Mouse (Mus musculus) lung, postnatal 0 days (tissue): ENCODE measurements around the gene Ppp6r1. TPM values are rescaled to one million over a fixed set of nuclear protein-coding genes. Genes with fewer than 3 reads are reported as not detected.

Experiments
- ATAC-seq: fragments of 200-750 bp; cut with Nextera tagmentation; 2 replicates; pipeline ENCODE4 v1.8.0; 2017; ENCODE audit warnings: moderate library complexity
- DNase-seq: peaks from one replicate; pipeline ENCODE4 v3.0.0-alpha.2; 2016; ENCODE audit warnings: low spot score
- H3K27ac ChIP-seq: fragments of 300-500 bp; sonication (generic); 2 replicates; pipeline ENCODE4 v1.5.1; 2014; ENCODE audit warnings: antibody characterized with exemption, mild to moderate bottlenecking, low read length, mixed read lengths
- H3K27me3 ChIP-seq: fragments of 300-500 bp; sonication (generic); replicated peaks from 2 replicates; pipeline ENCODE4 v1.6.1; 2014; ENCODE audit warnings: low read length, mixed read lengths; ENCODE audit not compliant: insufficient read depth
- H3K36me3 ChIP-seq: fragments of 300-500 bp; sonication (generic); 2 replicates; pipeline ENCODE4 v1.6.1; 2014; ENCODE audit warnings: low read length, mixed read lengths; ENCODE audit not compliant: insufficient read depth
- H3K4me1 ChIP-seq: fragments of 300-500 bp; sonication (generic); 2 replicates; pipeline ENCODE4 v1.6.1; 2014; ENCODE audit warnings: antibody characterized with exemption, low read depth, low read length, mixed read lengths; ENCODE audit not compliant: insufficient read depth
- H3K4me2 ChIP-seq: fragments of 300-500 bp; sonication (generic); replicated peaks from 2 replicates; pipeline ENCODE4 v1.6.1; 2014; ENCODE audit warnings: low read depth, mild to moderate bottlenecking, low read length, moderate library complexity, mixed read lengths
- H3K4me3 ChIP-seq: fragments of 300-500 bp; sonication (generic); 2 replicates; pipeline ENCODE4 v1.5.1; 2014; ENCODE audit warnings: low read depth, low read length
- H3K9ac ChIP-seq: fragments of 300-500 bp; sonication (generic); replicated peaks from 2 replicates; pipeline ENCODE4 v1.6.1; 2014; ENCODE audit warnings: low read depth, mild to moderate bottlenecking
- H3K9me3 ChIP-seq: fragments of 300-500 bp; sonication (generic); 2 replicates; pipeline ENCODE4 v1.6.1; 2016; ENCODE audit warnings: low read length, mixed read lengths
- CTCF ChIP-seq: IDR thresholded peaks from 2 replicates; pipeline ENCODE4 v1.5.1; 2016; ENCODE audit warnings: antibody characterized with exemption, mild to moderate bottlenecking
- EP300 ChIP-seq: IDR thresholded peaks from 2 replicates; pipeline ENCODE4 v1.6.1; 2016; ENCODE audit warnings: antibody characterized with exemption, mild to moderate bottlenecking, control low read depth
- WGBS: fragments of 180-500 bp; shearing (Covaris S2); extraction: QIAGEN DNeasy Blood & Tissue Kit; methylation state at CpG from one replicate; pipeline ENCODE4 v1.1.7; 2014; 5-methylcytosine and 5-hydroxymethylcytosine counted together
- polyA plus RNA-seq: library from polyadenylated mRNA; unstranded; fragments of >200 nt; fragmentation: Nextera tagmentation; extraction: Ambion mirVana; gene quantifications from 2 replicates; pipeline ENCODE4 v1.2.1, GENCODE M21; 2015

Gene Ppp6r1
- polyA plus RNA-seq, 1 experiment from 2014 or later: 6.8 TPM

DNA sequence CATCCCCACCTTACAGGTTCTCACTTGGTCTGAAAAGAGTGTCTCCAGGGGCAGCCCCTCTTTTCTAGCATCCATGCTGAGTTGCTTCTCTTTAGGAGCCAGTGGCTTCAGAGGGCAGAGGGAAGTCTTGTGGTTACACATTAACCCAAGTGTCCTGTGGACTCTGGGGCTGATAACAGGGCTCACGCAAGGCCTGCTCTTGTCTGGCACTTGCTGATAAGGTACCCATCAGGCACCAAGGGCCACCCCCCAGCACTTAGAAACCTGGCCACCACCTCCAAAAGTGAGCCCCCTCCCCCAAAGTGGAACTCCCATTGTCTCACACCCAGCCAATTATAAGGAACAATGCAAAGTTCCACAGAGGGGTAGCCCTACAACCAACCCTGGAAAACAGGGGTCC, 28.6 kb downstream of the Ppp6r1 start:
- Histone ChIP-seq H3K4me1 (no peaks in the 10 kb centered on the region), H3K9me3 (no peaks in the 10 kb centered on the region), H3K4me3 (no peak overlapping the region), H3K4me2 (no peak overlapping the region), H3K27me3 (no peaks in the 10 kb centered on the region), H3K27ac (no peak overlapping the region), H3K9ac (no peak overlapping the region), H3K36me3 (peaks cover 35% of the 10 kb centered on the region)
- ATAC-seq: peak; percentile 22; the same call in 1 of the 2 replicates
- TF ChIP-seq EP300 (no peak), CTCF (no peak)
- 68% methylated on average over 1 of the region's 1 CpGs for WGBS
- no peak for DNase-seq

DNA sequence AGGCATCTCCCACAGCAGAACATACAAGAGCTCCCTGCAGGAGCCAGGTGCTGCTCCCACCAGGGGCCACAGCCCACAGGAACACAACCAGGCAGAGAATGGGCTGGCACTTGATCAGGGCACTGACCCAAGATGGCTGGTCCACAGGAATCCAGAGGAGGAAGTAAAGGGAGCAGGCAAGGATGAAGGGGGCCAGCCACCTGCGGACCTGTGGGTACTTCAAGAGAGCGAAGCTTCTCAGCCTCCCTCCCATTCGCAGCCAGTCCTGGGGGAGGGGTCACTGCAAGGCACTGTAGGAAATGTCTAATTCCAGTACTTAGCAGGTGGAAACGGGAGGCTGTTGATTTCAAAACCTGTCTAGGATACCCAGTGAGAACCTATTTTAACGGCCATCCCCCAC, 29.2 kb downstream of the Ppp6r1 start:
- Histone ChIP-seq H3K27ac (no peak overlapping the region), H3K27me3 (no peaks in the 10 kb centered on the region), H3K4me1 (no peaks in the 10 kb centered on the region), H3K36me3 (peaks cover 30% of the 10 kb centered on the region), H3K4me2 (no peak overlapping the region), H3K9me3 (no peaks in the 10 kb centered on the region), H3K9ac (no peak overlapping the region), H3K4me3 (no peak overlapping the region)
- WGBS: 76% methylated on average over 5 of the region's 5 CpGs
- TF ChIP-seq EP300 (no peak), CTCF (no peak)
- ATAC-seq: no peak
- DNase-seq: no peak

DNA sequence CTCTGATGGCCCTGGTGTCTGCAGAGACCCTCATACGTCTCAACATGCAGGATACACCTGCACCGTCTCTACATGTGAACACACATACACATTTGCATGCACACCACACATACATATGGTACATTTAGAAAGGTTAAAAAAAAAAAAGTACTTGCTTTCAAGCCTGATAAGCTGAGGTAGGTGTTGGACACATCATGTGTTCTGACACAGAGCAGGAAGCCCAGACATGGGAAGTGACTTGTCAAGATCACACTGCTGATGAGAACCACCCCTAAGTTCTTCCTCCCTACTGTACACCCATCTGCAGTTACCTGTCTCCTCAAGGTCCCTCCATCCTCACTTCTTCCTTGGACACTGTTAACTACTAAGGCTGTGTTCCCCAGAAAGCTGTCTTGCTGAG, 32.9 kb downstream of the Ppp6r1 start:
- no peaks in the 10 kb centered on the region for H3K4me1 ChIP-seq
- H3K4me2 ChIP-seq: no peak overlapping the region
- no peak for TF ChIP-seq CTCF
- H3K9ac ChIP-seq: no peak overlapping the region
- 78% methylated on average over 2 of the region's 2 CpGs for WGBS
- DNase-seq (no peak), ATAC-seq (no peak)
- H3K36me3 ChIP-seq: peaks cover 7% of the 10 kb centered on the region; the same call in 1 of the 2 replicates
- no peaks in the 10 kb centered on the region for H3K27me3 ChIP-seq
- no peak overlapping the region for H3K27ac ChIP-seq
- no peaks in the 10 kb centered on the region for H3K9me3 ChIP-seq
- H3K4me3 ChIP-seq: no peak overlapping the region

DNA sequence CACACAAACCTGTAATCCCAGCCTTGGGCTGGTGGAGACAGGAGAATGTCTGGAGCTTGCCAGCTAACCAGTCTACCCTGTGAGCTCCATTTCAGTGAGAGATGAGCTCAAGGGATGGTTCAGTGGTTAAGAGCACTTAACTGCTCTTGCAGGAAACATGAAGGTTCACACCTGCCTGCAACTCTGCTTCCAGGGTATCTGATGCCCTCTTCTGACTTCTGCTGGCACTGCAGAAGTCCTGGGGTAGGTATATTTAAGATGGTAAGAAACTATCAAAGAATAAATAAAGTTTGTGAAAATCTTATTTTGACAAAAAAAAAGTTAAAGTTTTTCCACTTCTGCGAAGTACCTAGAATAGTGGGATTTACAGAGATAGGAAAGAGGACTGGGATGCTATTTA, 34.5 kb downstream of the Ppp6r1 start:
- H3K36me3 ChIP-seq: no peaks in the 10 kb centered on the region; the same call in 1 of the 2 replicates
- H3K4me1 ChIP-seq: no peaks in the 10 kb centered on the region
- ATAC-seq (no peak), DNase-seq (no peak)
- no peaks in the 10 kb centered on the region for H3K27me3 ChIP-seq
- H3K9ac ChIP-seq: no peak overlapping the region
- TF ChIP-seq EP300 (no peak), CTCF (peak; percentile 35)
- WGBS: 47% methylated on average over 1 of the region's 1 CpGs
- no peaks in the 10 kb centered on the region for H3K9me3 ChIP-seq
- no peak overlapping the region for H3K27ac ChIP-seq
- H3K4me3 ChIP-seq: no peak overlapping the region
- no peak overlapping the region for H3K4me2 ChIP-seq

DNA sequence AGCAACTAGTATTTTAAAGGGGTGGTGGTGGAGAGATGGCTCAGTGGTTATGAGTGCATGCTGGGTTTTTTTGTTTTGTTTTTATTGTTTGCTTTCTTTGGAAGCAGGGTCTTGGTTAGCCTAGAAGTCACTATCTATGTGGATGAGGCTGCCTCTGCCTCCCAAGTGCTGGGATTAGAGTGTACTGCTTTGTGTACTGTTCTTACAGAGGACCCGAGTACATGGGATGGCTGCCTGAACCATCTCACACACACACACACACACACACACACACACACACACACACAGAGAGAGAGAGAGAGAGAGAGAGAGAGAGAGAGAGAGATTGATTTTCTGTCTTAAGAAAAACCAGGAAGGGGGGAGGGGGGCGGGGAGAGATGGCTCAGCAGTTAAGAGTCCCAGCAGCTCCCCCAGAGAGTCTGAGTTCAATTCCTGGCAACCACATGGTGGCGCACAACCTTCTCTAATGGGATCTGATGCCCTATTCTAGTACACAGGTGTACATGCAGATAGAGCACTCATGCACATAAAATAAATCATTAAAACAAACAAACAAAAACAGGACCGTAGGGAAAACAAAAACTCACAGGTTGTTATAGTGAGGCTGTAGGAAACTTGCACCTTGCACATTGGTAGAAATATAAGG, 35.2 kb downstream of the Ppp6r1 start:
- TF ChIP-seq EP300 (no peak), CTCF (peak; percentile 65)
- Histone ChIP-seq H3K4me3 (no peak overlapping the region), H3K27ac (no peak overlapping the region), H3K4me2 (no peak overlapping the region), H3K9me3 (no peaks in the 10 kb centered on the region), H3K27me3 (no peaks in the 10 kb centered on the region), H3K9ac (no peak overlapping the region), H3K4me1 (no peaks in the 10 kb centered on the region), H3K36me3 (no peaks in the 10 kb centered on the region)
- 22% methylated on average over 4 of the region's 4 CpGs for WGBS
- DNase-seq (peak; percentile 69), ATAC-seq (peak; percentile 56; the same call in 1 of the 2 replicates)

DNA sequence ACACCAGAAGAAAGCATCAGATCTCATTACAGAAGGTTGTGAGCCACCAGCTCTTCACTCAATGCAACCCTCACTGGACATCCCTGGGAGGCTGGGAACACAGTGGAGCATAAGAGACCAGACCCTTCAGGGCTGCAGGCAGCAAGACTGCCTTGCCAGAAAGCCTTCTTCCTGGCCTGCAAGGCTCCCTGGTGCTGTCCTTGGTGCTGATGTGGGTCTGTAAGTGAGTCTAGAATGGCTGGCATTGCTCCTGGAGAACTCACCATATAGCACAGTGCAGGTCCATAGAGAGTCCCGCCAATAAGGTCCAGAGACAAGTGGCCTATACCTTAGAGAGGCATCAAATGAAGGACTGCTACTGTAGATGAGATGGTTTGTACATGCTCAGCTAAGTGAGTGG, 38.8 kb downstream of the Ppp6r1 start:
- 14% methylated on average over 1 of the region's 1 CpGs for WGBS
- Histone ChIP-seq H3K4me1 (no peaks in the 10 kb centered on the region), H3K9me3 (no peaks in the 10 kb centered on the region), H3K36me3 (no peaks in the 10 kb centered on the region), H3K27me3 (no peaks in the 10 kb centered on the region), H3K4me2 (no peak overlapping the region), H3K9ac (no peak overlapping the region), H3K27ac (no peak overlapping the region), H3K4me3 (no peak overlapping the region)
- ATAC-seq (no peak), DNase-seq (peak; percentile 59)
- TF ChIP-seq CTCF (no peak), EP300 (no peak)
